Mouse (Mus musculus) neural tube, embryonic 14.5 days (tissue): ENCODE results near the gene Syt3. TPM values are rescaled to one million over a fixed set of nuclear protein-coding genes. Genes with fewer than 3 reads are reported as not detected.

Experiments
- ATAC-seq: fragments of 200-750 bp; cut with Nextera tagmentation; 2 replicates; pipeline ENCODE4 v1.8.0; 2017; ENCODE audit warnings: low read depth, mild to moderate bottlenecking, moderate TSS enrichment, moderate library complexity
- H3K27ac ChIP-seq: fragments of 300-500 bp; sonication (generic); 2 replicates; pipeline ENCODE4 v1.5.1; 2014; ENCODE audit warnings: low read depth, mild to moderate bottlenecking, control low read depth, low read length, moderate library complexity, mixed read lengths
- H3K27me3 ChIP-seq: fragments of 300-500 bp; sonication (generic); 2 replicates; pipeline ENCODE4 v1.6.1; 2014; ENCODE audit warnings: low read length; ENCODE audit not compliant: control insufficient read depth, insufficient read depth
- H3K36me3 ChIP-seq: fragments of 300-500 bp; sonication (generic); 2 replicates; pipeline ENCODE4 v1.6.1; 2014; ENCODE audit warnings: low read length, mixed read lengths; ENCODE audit not compliant: control insufficient read depth, insufficient read depth
- H3K4me1 ChIP-seq: fragments of 300-500 bp; sonication (generic); 2 replicates; pipeline ENCODE4 v1.6.1; 2014; ENCODE audit warnings: low read length; ENCODE audit not compliant: control insufficient read depth, insufficient read depth
- H3K4me2 ChIP-seq: fragments of 300-500 bp; sonication (generic); 2 replicates; pipeline ENCODE4 v1.6.1; 2014; ENCODE audit warnings: mild to moderate bottlenecking, low read depth, low read length, control low read depth
- H3K4me3 ChIP-seq: fragments of 300-500 bp; sonication (generic); 2 replicates; pipeline ENCODE4 v1.5.1; 2014; ENCODE audit warnings: low read depth, low read length, control low read depth, mixed read lengths
- H3K9ac ChIP-seq: fragments of 300-500 bp; sonication (generic); replicated peaks from 2 replicates; pipeline ENCODE4 v1.6.1; 2014; ENCODE audit warnings: low read depth, mild to moderate bottlenecking, control low read depth, low read length, mixed read lengths
- H3K9me3 ChIP-seq: fragments of 300-500 bp; sonication (generic); 2 replicates; pipeline ENCODE4 v1.6.1; 2016; ENCODE audit warnings: low read length; ENCODE audit not compliant: control insufficient read depth
- WGBS: fragments of 180-500 bp; shearing (Covaris S2); extraction: QIAGEN DNeasy Blood & Tissue Kit; methylation state at CpG from one replicate; pipeline ENCODE4 v1.1.7; 2014; 5-methylcytosine and 5-hydroxymethylcytosine counted together
- polyA plus RNA-seq: library from polyadenylated mRNA; unstranded; fragments of >200 nt; fragmentation: Nextera tagmentation; extraction: Ambion mirVana; gene quantifications from 2 replicates; pipeline ENCODE4 v1.2.1, GENCODE M21; 2014

Syt3 gene
- polyA plus RNA-seq, 1 experiment from 2014 or later, result 68.4 TPM

DNA sequence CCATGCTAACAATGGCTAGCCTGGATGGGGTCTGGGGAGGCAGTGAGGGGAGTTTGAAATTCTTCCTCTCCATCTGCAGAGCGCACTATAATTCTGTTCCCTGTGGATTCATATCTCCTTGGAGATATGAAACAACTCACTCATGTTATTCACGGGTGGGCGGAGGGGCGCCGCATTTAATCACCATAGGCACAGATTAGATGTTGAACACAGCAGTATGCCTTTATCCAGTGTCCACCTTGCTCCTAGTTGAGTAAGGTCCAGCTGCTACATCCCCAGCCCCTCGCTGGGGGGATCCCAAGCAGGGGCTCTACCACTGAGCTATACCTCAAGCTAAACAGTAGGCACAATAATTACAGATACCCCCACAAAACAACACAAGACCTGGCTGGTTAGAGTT, 28.5 kb upstream of the Syt3 start:
- Histone ChIP-seq H3K9ac (no peak overlapping the region), H3K9me3 (no peaks in the 10 kb centered on the region), H3K4me2 (no peak overlapping the region), H3K27ac (no peak overlapping the region), H3K27me3 (peaks cover 28% of the 10 kb centered on the region), H3K4me3 (no peak overlapping the region), H3K36me3 (peaks cover 9% of the 10 kb centered on the region; the same call in 1 of the 2 replicates), H3K4me1 (peaks cover 10% of the 10 kb centered on the region)
- WGBS, result 59% methylated on average over 6 of the region's 6 CpGs
- ATAC-seq, result no peak

DNA sequence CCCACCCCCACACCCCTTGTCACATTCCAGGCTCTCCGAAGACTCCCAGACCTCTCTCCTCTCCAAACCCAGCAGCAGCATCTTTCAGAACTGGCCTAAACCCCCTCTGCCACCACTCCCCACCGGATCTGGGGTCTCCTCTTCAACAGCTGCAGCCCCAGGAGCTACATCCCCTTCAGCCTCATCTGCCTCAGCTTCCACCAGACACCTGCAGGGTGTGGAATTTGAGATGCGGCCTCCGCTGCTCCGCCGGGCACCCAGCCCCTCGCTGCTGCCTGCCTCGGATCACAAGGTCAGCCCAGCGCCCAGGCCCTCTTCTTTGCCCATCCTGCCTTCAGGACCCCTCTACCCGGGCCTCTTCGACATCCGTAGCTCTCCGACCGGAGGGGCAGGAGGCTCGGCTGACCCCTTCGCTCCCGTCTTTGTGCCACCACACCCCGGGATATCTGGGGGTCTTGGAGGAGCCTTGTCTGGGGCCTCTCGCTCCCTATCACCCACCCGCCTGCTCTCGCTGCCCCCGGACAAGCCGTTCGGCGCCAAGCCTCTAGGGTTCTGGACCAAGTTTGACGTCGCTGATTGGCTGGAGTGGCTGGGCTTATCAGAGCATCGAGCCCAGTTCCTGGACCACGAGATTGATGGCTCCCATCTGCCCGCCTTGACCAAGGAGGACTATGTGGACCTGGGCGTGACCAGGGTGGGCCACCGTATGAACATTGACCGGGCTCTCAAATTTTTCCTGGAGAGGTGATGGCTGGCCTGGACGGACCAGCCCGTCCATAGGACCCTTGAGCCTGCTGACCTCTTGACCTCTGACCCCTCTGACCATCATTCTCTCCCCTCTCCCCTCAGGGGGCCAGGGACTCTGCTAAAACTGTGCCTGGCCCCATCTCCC, 27.1 kb upstream of the Syt3 start:
- Histone ChIP-seq H3K27ac (no peak overlapping the region), H3K4me1 (peaks cover 12% of the 10 kb centered on the region), H3K4me2 (no peak overlapping the region)

DNA sequence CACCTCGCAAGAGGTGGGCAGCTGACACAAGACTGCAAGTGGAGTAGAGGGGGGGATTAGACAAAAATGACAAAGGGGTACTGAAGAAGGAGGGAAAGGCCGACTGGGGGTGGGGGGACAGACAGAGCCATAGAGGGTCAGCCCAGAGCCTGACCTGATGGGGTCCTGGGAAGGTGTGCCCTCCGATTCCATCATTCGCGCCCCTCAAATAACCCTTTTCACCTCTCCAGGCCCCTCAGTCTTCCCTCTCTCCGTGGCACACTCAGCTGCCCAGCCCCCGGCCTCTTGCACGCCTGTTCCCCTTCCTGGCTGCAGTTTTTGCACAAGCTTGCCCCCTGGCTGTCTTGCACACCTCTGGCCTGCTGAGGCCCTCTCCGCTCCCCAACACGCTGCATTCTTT, 26.4 kb upstream of the Syt3 start:
- no peak overlapping the region for H3K4me3 ChIP-seq
- no peak overlapping the region for H3K27ac ChIP-seq
- peaks cover 18% of the 10 kb centered on the region for H3K27me3 ChIP-seq
- H3K36me3 ChIP-seq, result peaks cover 4% of the 10 kb centered on the region; the same call in 1 of the 2 replicates
- H3K4me1 ChIP-seq, result peaks cover 12% of the 10 kb centered on the region
- ATAC-seq, result no peak
- WGBS, result 24% methylated on average over 10 of the region's 10 CpGs
- H3K9me3 ChIP-seq, result no peaks in the 10 kb centered on the region
- no peak overlapping the region for H3K9ac ChIP-seq
- no peak overlapping the region for H3K4me2 ChIP-seq

More for the DNA sequence above, 27.1 kb upstream of the Syt3 start:
- Histone ChIP-seq H3K9me3 (no peaks in the 10 kb centered on the region), H3K36me3 (peaks cover 7% of the 10 kb centered on the region; the same call in 1 of the 2 replicates), H3K4me3 (no peak overlapping the region), H3K27me3 (peaks cover 24% of the 10 kb centered on the region), H3K9ac (no peak overlapping the region)
- WGBS, result 3% methylated on average over 35 of the region's 35 CpGs
- no peak for ATAC-seq

DNA sequence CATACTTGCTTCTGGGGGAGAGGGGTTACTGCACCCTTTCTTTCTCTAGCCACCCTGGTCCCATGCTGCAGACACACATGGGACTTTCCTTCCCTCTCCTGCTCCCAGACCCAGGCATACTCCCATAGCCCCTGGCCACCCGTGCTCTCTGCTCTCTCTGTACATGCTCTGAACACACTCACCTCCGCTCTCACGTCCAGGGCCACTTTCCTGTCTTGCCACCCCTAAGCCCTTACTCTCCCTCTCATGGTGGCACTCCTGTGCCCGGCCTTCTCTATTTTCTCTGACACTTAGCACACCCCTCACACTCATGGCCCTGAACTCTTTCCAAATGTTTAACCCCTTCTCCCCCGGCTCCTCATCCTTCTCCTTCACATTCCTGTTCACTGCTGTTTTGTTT, 25.9 kb upstream of the Syt3 start:
- Histone ChIP-seq H3K27ac (no peak overlapping the region), H3K4me1 (peaks cover 12% of the 10 kb centered on the region), H3K9me3 (no peaks in the 10 kb centered on the region), H3K36me3 (peaks cover 4% of the 10 kb centered on the region; the same call in 1 of the 2 replicates), H3K4me2 (no peak overlapping the region), H3K27me3 (peaks cover 14% of the 10 kb centered on the region; the same call in 1 of the 2 replicates), H3K4me3 (no peak overlapping the region), H3K9ac (no peak overlapping the region)
- ATAC-seq, result no peak
- 16% methylated on average over 5 of the region's 5 CpGs for WGBS

DNA sequence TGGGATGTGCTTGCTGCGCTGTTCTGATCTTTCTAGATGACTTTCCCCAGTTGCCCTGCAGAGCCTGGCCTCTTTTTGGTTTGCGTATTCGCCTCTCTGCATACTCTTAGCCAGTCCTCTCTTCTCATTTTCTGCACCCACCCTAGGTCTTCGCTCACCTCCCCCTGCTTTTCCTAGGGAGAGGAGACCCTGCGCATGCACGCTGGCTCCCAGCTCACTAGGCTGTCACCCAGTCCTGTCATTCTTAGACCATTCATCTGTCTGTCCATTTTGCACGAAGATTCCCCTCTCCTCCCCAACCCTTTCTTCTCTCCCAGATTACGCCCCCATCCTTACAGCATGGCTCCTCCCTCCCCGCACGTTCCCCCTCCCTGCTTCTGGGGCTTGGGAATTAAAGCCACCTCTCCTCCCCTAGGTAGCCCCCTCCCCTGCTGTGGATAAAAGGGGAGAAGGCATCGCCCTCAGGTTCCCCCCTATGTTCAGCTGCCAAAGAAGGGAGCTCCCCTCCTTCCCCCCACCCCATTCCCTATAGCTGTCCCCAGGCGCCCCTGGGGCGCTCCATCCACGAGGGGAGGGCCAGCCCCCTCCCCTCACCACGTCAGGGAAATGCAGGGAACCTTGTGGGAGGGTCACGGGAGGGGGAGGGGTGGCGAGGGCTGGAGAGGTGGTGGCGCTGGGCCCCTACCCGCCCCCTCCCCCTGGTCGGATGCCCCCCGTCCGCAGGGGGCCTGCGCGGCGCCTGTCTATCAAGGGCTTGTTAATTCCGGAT, 24.8 kb upstream of the Syt3 start:
- peak; percentile 12 for ATAC-seq
- no peaks in the 10 kb centered on the region for H3K9me3 ChIP-seq
- H3K4me2 ChIP-seq, result peak overlapping the region; percentile 80
- peak overlapping the region; percentile 89 for H3K27ac ChIP-seq
- WGBS, result 2% methylated on average over 22 of the region's 26 CpGs
- H3K36me3 ChIP-seq, result peaks cover 4% of the 10 kb centered on the region; the same call in 1 of the 2 replicates
- peak overlapping the region; percentile 43 for H3K4me3 ChIP-seq
- peak overlapping the region; percentile 69 for H3K9ac ChIP-seq
- peaks cover 12% of the 10 kb centered on the region for H3K4me1 ChIP-seq
- peaks cover 7% of the 10 kb centered on the region; the same call in 1 of the 2 replicates for H3K27me3 ChIP-seq

DNA sequence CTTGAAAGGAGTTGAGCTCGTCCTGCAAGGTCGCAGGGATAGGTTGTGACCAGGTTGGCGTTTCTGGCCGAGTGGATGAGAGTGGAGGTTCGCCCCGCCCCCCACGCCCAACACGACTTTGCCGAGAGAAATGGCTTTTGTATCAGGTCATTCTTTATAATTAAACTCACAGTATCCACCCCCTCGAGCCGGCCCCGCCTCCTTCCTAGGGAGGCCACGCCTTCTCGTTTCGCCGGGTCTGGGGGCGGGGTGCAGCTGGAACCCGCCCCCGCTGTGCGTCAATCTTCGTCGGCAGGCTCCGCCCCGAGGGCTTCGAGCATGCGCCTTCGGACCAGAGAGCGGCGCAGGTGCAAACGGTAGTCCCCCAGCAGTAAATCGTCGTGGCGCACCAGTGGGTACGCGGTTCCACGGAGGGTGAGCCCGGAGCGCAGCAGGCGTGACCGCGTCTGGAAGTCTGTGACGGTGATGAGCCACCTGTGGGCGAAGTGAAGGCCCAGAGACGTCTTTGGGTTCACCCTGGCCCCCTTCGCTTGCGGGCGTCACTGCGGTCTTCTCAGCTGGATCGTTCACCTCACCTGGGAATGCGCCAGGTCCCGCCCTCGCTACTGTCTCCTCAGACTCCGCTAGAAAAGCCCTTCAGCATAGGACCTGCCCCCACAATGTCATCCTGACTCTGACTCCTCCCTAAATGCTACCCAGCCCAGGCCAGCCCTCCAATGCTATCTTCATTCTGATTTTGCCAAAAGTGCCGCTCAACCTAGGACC, 23.8 kb upstream of the Syt3 start:
- Histone ChIP-seq H3K36me3 (no peaks in the 10 kb centered on the region), H3K4me2 (peak overlapping the region; percentile 80), H3K27me3 (0 out of 2 replicates have a peak, but pooled peaks cover 3% of the 10 kb centered on the region), H3K4me3 (peak overlapping the region; percentile 43), H3K4me1 (peaks cover 12% of the 10 kb centered on the region), H3K9ac (peak overlapping the region; percentile 69), H3K27ac (peak overlapping the region; percentile 89), H3K9me3 (no peaks in the 10 kb centered on the region)
- ATAC-seq, result peak; percentile 82
- WGBS, result under 1% methylated on average over 53 of the region's 54 CpGs

DNA sequence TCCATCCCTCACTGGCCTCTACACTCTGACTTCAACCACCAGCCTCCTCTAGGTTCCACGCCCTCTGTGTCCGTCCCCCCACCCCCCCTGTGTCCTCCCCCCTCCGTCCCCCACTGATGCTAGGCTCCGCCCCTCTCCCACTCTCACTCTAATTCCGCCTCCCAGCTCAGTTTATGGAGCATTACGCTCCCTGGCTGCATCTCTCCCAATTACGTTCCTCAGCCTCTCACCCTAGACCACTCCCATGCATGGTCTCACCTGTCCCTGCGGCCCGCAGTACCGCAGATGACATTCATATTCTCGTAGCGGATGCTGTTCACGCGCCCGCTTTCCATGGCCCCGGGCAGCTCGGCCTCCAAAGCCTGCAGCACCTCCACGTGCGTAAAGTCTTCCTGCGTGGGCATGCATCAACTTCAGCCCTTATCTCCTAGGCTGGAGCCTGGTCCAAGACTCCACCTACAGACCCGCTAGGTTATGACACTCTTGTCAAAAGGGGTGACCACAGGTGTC, 23.1 kb upstream of the Syt3 start:
- Histone ChIP-seq H3K9me3 (no peaks in the 10 kb centered on the region), H3K36me3 (no peaks in the 10 kb centered on the region), H3K4me2 (peak overlapping the region; percentile 80), H3K27me3 (no peaks in the 10 kb centered on the region), H3K27ac (peak overlapping the region; percentile 89), H3K9ac (peak overlapping the region; percentile 69; the same call in 1 of the 2 replicates), H3K4me1 (peaks cover 12% of the 10 kb centered on the region), H3K4me3 (peak overlapping the region; percentile 43)
- 4% methylated on average over 21 of the region's 21 CpGs for WGBS
- peak; percentile 41 for ATAC-seq

DNA sequence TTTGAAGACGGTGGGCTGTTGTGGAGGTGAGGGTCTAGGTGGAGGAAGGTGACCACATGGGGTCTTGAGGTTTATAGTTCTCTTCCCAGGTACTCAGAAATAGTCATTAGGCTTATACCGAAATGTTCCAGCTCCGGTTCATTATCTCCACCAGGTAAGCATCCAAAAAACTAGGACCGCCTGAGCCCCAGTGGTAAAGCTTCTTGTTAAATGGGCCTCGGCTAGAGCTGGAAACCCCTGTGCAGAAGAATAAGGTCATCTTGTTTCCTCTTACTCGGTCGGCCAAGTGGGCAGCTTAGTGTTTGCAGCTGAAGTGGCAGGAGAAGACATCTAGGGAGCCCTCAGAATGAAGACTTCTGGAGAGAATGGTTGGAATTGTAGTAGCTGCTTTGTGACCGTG, 11.2 kb upstream of the Syt3 start:
- Histone ChIP-seq H3K27me3 (no peaks in the 10 kb centered on the region), H3K36me3 (no peaks in the 10 kb centered on the region), H3K9me3 (no peaks in the 10 kb centered on the region), H3K4me2 (no peak overlapping the region), H3K27ac (no peak overlapping the region), H3K9ac (no peak overlapping the region), H3K4me3 (no peak overlapping the region), H3K4me1 (peaks cover 4% of the 10 kb centered on the region; the same call in 1 of the 2 replicates)
- no peak for ATAC-seq
- 90% methylated on average over 8 of the region's 8 CpGs for WGBS
